Mouse (Mus musculus) embryo, embryonic 11 days (tissue): ENCODE measurements around the gene Ppp2r5c.

ENCODE experiments used
- DNase-seq: peaks from one replicate; pipeline ENCODE4 v3.0.0-alpha.2; 2015

The Ppp2r5c gene

GRCm38 (mm10) chr12:110444530-110444929, 2.4 kb upstream of the Ppp2r5c start:
- DNase-seq = no peak

GRCm38 (mm10) chr12:110445775-110446174, 1.1 kb upstream of the Ppp2r5c start:
- DNase-seq = no peak

- DNase-seq = peak; percentile 55
These were observed 386 bp downstream of the Ppp2r5c start for GRCm38 (mm10) chr12:110447306-110447705.

- no peak for DNase-seq
These were observed 1.8 kb downstream of the Ppp2r5c start for GRCm38 (mm10) chr12:110448767-110449166.

GRCm38 (mm10) chr12:110454223-110454622, 7.3 kb downstream of the Ppp2r5c start:
- DNase-seq = peak; percentile 74

- no peak for DNase-seq
These were observed 9.1 kb downstream of the Ppp2r5c start for GRCm38 (mm10) chr12:110456024-110456423.

GRCm38 (mm10) chr12:110458667-110459066, 11.7 kb downstream of the Ppp2r5c start:
- no peak for DNase-seq

- no peak for DNase-seq
These were observed 13.7 kb downstream of the Ppp2r5c start for GRCm38 (mm10) chr12:110460418-110461300.

- DNase-seq = no peak
These were observed 16.8 kb downstream of the Ppp2r5c start for GRCm38 (mm10) chr12:110463711-110464110.

- DNase-seq = no peak
These were observed 24.5 kb downstream of the Ppp2r5c start for GRCm38 (mm10) chr12:110471426-110471825.

- no peak for DNase-seq
These were observed 25.3 kb downstream of the Ppp2r5c start for GRCm38 (mm10) chr12:110472247-110472646.

- no peak for DNase-seq
These were observed 27.6 kb downstream of the Ppp2r5c start for GRCm38 (mm10) chr12:110474497-110474896.

- no peak for DNase-seq
These were observed 29.6 kb downstream of the Ppp2r5c start for GRCm38 (mm10) chr12:110476561-110476960.

GRCm38 (mm10) chr12:110477906-110478305, 31.0 kb downstream of the Ppp2r5c start:
- DNase-seq = no peak

GRCm38 (mm10) chr12:110478601-110479008, 31.7 kb downstream of the Ppp2r5c start:
- DNase-seq = no peak

GRCm38 (mm10) chr12:110479268-110479667, 32.3 kb downstream of the Ppp2r5c start:
- DNase-seq = no peak

- no peak for DNase-seq
These were observed 33.8 kb downstream of the Ppp2r5c start for GRCm38 (mm10) chr12:110480701-110481100.

GRCm38 (mm10) chr12:110483761-110484160, 36.8 kb downstream of the Ppp2r5c start:
- no peak for DNase-seq

- peak; percentile 36 for DNase-seq
These were observed 38.1 kb downstream of the Ppp2r5c start for GRCm38 (mm10) chr12:110484824-110485584.

- DNase-seq = peak; percentile 92
These were observed 38.8 kb downstream of the Ppp2r5c start for GRCm38 (mm10) chr12:110485585-110486331.

- DNase-seq = no peak
These were observed 39.9 kb downstream of the Ppp2r5c start for GRCm38 (mm10) chr12:110486852-110487251.

- DNase-seq = no peak
These were observed 41.1 kb downstream of the Ppp2r5c start for GRCm38 (mm10) chr12:110488031-110488430.
